Mouse (Mus musculus) kidney, embryonic 14.5 days (tissue): ENCODE measurements around the gene Adamts13. TPM values are rescaled to one million over a fixed set of nuclear protein-coding genes. Genes with fewer than 3 reads are reported as not detected.

Experiments used
- ATAC-seq: fragments of 200-750 bp; cut with Nextera tagmentation; 2 replicates; pipeline ENCODE4 v1.8.0; 2017; ENCODE audit warnings: moderate number of reproducible peaks, mild to moderate bottlenecking, moderate TSS enrichment, moderate library complexity; ENCODE audit not compliant: low FRiP score, low TSS enrichment
- H3K27ac ChIP-seq: fragments of 300-500 bp; sonication (generic); 2 replicates; pipeline ENCODE4 v1.5.1; 2014; ENCODE audit warnings: low read depth, mild to moderate bottlenecking, low read length, moderate library complexity, mixed read lengths
- H3K27me3 ChIP-seq: fragments of 300-500 bp; sonication (generic); 2 replicates; pipeline ENCODE4 v1.6.1; 2014; ENCODE audit warnings: mild to moderate bottlenecking, low read length; ENCODE audit not compliant: control insufficient read depth, insufficient read depth
- H3K36me3 ChIP-seq: fragments of 300-500 bp; sonication (generic); 2 replicates; pipeline ENCODE4 v1.6.1; 2014; ENCODE audit warnings: low read length, mixed read lengths; ENCODE audit not compliant: control insufficient read depth, insufficient read depth
- H3K4me1 ChIP-seq: fragments of 300-500 bp; sonication (generic); 2 replicates; pipeline ENCODE4 v1.6.1; 2014; ENCODE audit warnings: low read length, mixed read lengths; ENCODE audit not compliant: control insufficient read depth, insufficient read depth
- H3K4me2 ChIP-seq: fragments of 300-500 bp; sonication (generic); replicated peaks from 2 replicates; pipeline ENCODE4 v1.6.1; 2014; ENCODE audit warnings: low read depth, mild to moderate bottlenecking, low read length
- H3K4me3 ChIP-seq: fragments of 300-500 bp; sonication (generic); 2 replicates; pipeline ENCODE4 v1.5.1; 2014; ENCODE audit warnings: mild to moderate bottlenecking, low read length
- H3K9ac ChIP-seq: fragments of 300-500 bp; sonication (generic); 2 replicates; pipeline ENCODE4 v1.6.1; 2014; ENCODE audit warnings: low read depth, mild to moderate bottlenecking, low read length, moderate library complexity
- H3K9me3 ChIP-seq: fragments of 300-500 bp; sonication (generic); 2 replicates; pipeline ENCODE4 v1.6.1; 2016; ENCODE audit warnings: low read length; ENCODE audit not compliant: control insufficient read depth
- WGBS: fragments of 180-500 bp; shearing (Covaris S2); extraction: QIAGEN DNeasy Blood & Tissue Kit; methylation state at CpG from one replicate; pipeline ENCODE4 v1.1.7; 2014; 5-methylcytosine and 5-hydroxymethylcytosine counted together
- polyA plus RNA-seq: library from polyadenylated mRNA; unstranded; fragments of >200 nt; fragmentation: Nextera tagmentation; extraction: Ambion mirVana; gene quantifications from 2 replicates; pipeline ENCODE4 v1.2.1, GENCODE M21; 2014

Gene Adamts13
- polyA plus RNA-seq, 1 experiment from 2014 or later, result 0.05 TPM

GRCm38 (mm10) chr2:27038596-27038995 lies 65.4 kb downstream of the Adamts13 start:
- no peaks in the 10 kb centered on the region for H3K9me3 ChIP-seq
- no peaks in the 10 kb centered on the region for H3K4me1 ChIP-seq
- H3K27ac ChIP-seq, result no peak overlapping the region
- WGBS, result 3% methylated on average over 3 of the region's 3 CpGs
- H3K4me3 ChIP-seq, result no peak overlapping the region
- no peaks in the 10 kb centered on the region for H3K36me3 ChIP-seq
- H3K9ac ChIP-seq, result no peak overlapping the region
- ATAC-seq, result peak; percentile 38; the same call in 1 of the 2 replicates
- no peak overlapping the region for H3K4me2 ChIP-seq
- H3K27me3 ChIP-seq, result no peaks in the 10 kb centered on the region

GRCm38 (mm10) chr2:27039286-27039685 lies 66.1 kb downstream of the Adamts13 start:
- no peak overlapping the region for H3K27ac ChIP-seq

GRCm38 (mm10) chr2:27042131-27042844 lies 69.1 kb downstream of the Adamts13 start:
- WGBS, result 69% methylated on average over 8 of the region's 8 CpGs
- Histone ChIP-seq H3K27ac (no peak overlapping the region), H3K36me3 (no peaks in the 10 kb centered on the region), H3K4me2 (no peak overlapping the region), H3K4me1 (no peaks in the 10 kb centered on the region), H3K9ac (no peak overlapping the region), H3K27me3 (no peaks in the 10 kb centered on the region), H3K9me3 (no peaks in the 10 kb centered on the region), H3K4me3 (no peak overlapping the region)
- ATAC-seq, result no peak

More at GRCm38 (mm10) chr2:27039286-27039685, 66.1 kb downstream of the Adamts13 start:
- Histone ChIP-seq H3K4me1 (no peaks in the 10 kb centered on the region), H3K27me3 (no peaks in the 10 kb centered on the region), H3K36me3 (no peaks in the 10 kb centered on the region), H3K9ac (no peak overlapping the region), H3K9me3 (no peaks in the 10 kb centered on the region), H3K4me3 (no peak overlapping the region), H3K4me2 (no peak overlapping the region)
- 6% methylated on average over 1 of the region's 1 CpGs for WGBS
- no peak; the same call in 1 of the 2 replicates for ATAC-seq

- Histone ChIP-seq H3K4me3 (no peak overlapping the region), H3K9ac (no peak overlapping the region), H3K27ac (no peak overlapping the region), H3K4me2 (no peak overlapping the region), H3K4me1 (no peaks in the 10 kb centered on the region), H3K9me3 (no peaks in the 10 kb centered on the region), H3K27me3 (no peaks in the 10 kb centered on the region), H3K36me3 (no peaks in the 10 kb centered on the region)
- ATAC-seq, result peak; percentile 84; the same call in 1 of the 2 replicates
- 12% methylated on average over 3 of the region's 3 CpGs for WGBS
These were observed 70.2 kb downstream of the Adamts13 start for GRCm38 (mm10) chr2:27043461-27043860.

- 79% methylated on average over 4 of the region's 4 CpGs for WGBS
- no peak overlapping the region for H3K4me3 ChIP-seq
- ATAC-seq, result no peak
- no peaks in the 10 kb centered on the region for H3K9me3 ChIP-seq
- no peaks in the 10 kb centered on the region for H3K36me3 ChIP-seq
- no peak overlapping the region for H3K9ac ChIP-seq
- no peak overlapping the region for H3K27ac ChIP-seq
- H3K4me1 ChIP-seq, result no peaks in the 10 kb centered on the region
- no peak overlapping the region for H3K4me2 ChIP-seq
- H3K27me3 ChIP-seq, result no peaks in the 10 kb centered on the region
These were observed 71.0 kb downstream of the Adamts13 start for GRCm38 (mm10) chr2:27044166-27044565.

GRCm38 (mm10) chr2:27044641-27045040 lies 71.4 kb downstream of the Adamts13 start:
- 82% methylated on average over 3 of the region's 3 CpGs for WGBS

GRCm38 (mm10) chr2:27045979-27046770 lies 73.0 kb downstream of the Adamts13 start:
- WGBS, result 55% methylated on average over 8 of the region's 8 CpGs
- Histone ChIP-seq H3K27me3 (no peaks in the 10 kb centered on the region), H3K4me2 (no peak overlapping the region), H3K27ac (no peak overlapping the region), H3K9me3 (no peaks in the 10 kb centered on the region), H3K9ac (no peak overlapping the region), H3K4me3 (no peak overlapping the region), H3K36me3 (no peaks in the 10 kb centered on the region), H3K4me1 (no peaks in the 10 kb centered on the region)
- ATAC-seq, result 0 out of 2 replicates have a peak, but pooled peaks have one; percentile 51

More at GRCm38 (mm10) chr2:27044641-27045040, 71.4 kb downstream of the Adamts13 start:
- Histone ChIP-seq H3K36me3 (no peaks in the 10 kb centered on the region), H3K27me3 (no peaks in the 10 kb centered on the region), H3K4me1 (no peaks in the 10 kb centered on the region), H3K9ac (no peak overlapping the region), H3K4me2 (no peak overlapping the region), H3K9me3 (no peaks in the 10 kb centered on the region), H3K27ac (no peak overlapping the region), H3K4me3 (no peak overlapping the region)
- ATAC-seq, result no peak

GRCm38 (mm10) chr2:27049408-27049807 lies 76.2 kb downstream of the Adamts13 start:
- Histone ChIP-seq H3K9me3 (no peaks in the 10 kb centered on the region), H3K4me2 (no peak overlapping the region), H3K27me3 (no peaks in the 10 kb centered on the region), H3K4me1 (no peaks in the 10 kb centered on the region), H3K9ac (no peak overlapping the region), H3K4me3 (no peak overlapping the region), H3K36me3 (no peaks in the 10 kb centered on the region), H3K27ac (no peak overlapping the region)
- 67% methylated on average over 6 of the region's 6 CpGs for WGBS
- no peak for ATAC-seq

GRCm38 (mm10) chr2:27058251-27058650 lies 85.0 kb downstream of the Adamts13 start:
- H3K4me3 ChIP-seq, result no peak overlapping the region
- no peak overlapping the region for H3K9ac ChIP-seq
- no peak overlapping the region for H3K4me2 ChIP-seq
- no peaks in the 10 kb centered on the region for H3K36me3 ChIP-seq
- no peaks in the 10 kb centered on the region for H3K9me3 ChIP-seq
- no peak for ATAC-seq
- WGBS, result 33% methylated on average over 4 of the region's 4 CpGs
- peaks cover 8% of the 10 kb centered on the region for H3K4me1 ChIP-seq
- H3K27ac ChIP-seq, result no peak overlapping the region
- H3K27me3 ChIP-seq, result no peaks in the 10 kb centered on the region
